Mouse (Mus musculus): ENCODE results near the gene Nup54.

DNA sequence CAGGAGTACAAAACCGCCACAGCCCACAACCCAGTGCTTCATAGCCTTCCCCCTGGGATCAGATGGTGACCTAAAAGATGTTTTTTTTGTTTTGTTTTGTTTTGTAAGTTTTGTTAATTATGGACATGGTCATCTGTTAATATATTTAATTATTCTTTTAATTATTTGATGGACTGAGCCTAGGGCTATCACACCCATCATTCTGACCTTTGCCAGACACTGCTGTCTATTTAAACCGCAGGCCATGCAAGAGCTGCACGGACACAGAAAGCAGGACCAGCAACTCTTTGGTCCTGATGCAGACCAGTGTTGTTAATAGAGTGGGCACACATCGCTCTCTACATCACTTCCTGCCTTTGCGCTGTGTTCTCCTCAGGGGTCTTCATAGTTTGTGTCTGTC, 24.5 kb downstream of the Nup54 start:
- TF ChIP-seq CTCF (IDR thresholded peaks at IDR 0.05; ENCODE audit: low read depth, low read length) (no peak), POLR2A (IDR thresholded peaks at IDR 0.05; ENCODE audit: insufficient read depth, low read length) (no peak), EP300 (IDR thresholded peaks at IDR 0.05; ENCODE audit: insufficient read depth, low read depth, low read length) (no peak)
